Mouse (Mus musculus): ENCODE results near the gene Hk2. TPM values are rescaled to one million over a fixed set of nuclear protein-coding genes. Genes with fewer than 3 reads are reported as not detected.

Gene Hk2
- polyA plus RNA-seq, 2 experiments: 14.2 to 18.5 TPM

- Histone ChIP-seq H3K27ac (replicated peaks; ENCODE audit: low read depth, low read length) (no peak overlapping the region), H3K4me2 (replicated peaks; ENCODE audit: low read depth, low read length, severe bottlenecking) (no peak overlapping the region), H3K9me3 (ENCODE audit: control insufficient read depth, low read length) (no peaks in the 10 kb centered on the region), H3K36me3 (ENCODE audit: control insufficient read depth, insufficient read depth, low read length) (peaks cover 45% of the 10 kb centered on the region), H3K4me1 (ENCODE audit: control insufficient read depth, insufficient read depth, low read length) (no peaks in the 10 kb centered on the region), H3K27me3 (ENCODE audit: control insufficient read depth, insufficient read depth, low read length) (no peaks in the 10 kb centered on the region), H3K4me3 (replicated peaks; ENCODE audit: low read length) (no peak overlapping the region), H3K9ac (ENCODE audit: low read depth, low read length, severe bottlenecking) (no peak overlapping the region)
- ATAC-seq (ENCODE audit: low FRiP score, low read depth) (no peak), DNase-seq (ENCODE audit: low spot score) (no peak)
- TF ChIP-seq POLR2A (IDR thresholded peaks at IDR 0.05; ENCODE audit: borderline replicate concordance, extremely low read depth, insufficient read depth, insufficient read length): no peak
- 95% methylated on average over 27 of the region's 27 CpGs for WGBS
Observed at GRCm38 (mm10) chr6:82737634-82738540, 36.4 kb downstream of the Hk2 start.

GRCm38 (mm10) chr6:82736626-82737600, 37.3 kb downstream of the Hk2 start:
- no peaks in the 10 kb centered on the region for H3K4me1 ChIP-seq (ENCODE audit: control insufficient read depth, insufficient read depth, low read length)
- no peak for TF ChIP-seq POLR2A (IDR thresholded peaks at IDR 0.05; ENCODE audit: borderline replicate concordance, extremely low read depth, insufficient read depth, insufficient read length)
- H3K9me3 ChIP-seq (ENCODE audit: control insufficient read depth, low read length): no peaks in the 10 kb centered on the region
- no peak overlapping the region for H3K4me2 ChIP-seq (replicated peaks; ENCODE audit: low read depth, low read length, severe bottlenecking)
- DNase-seq (ENCODE audit: low spot score) (no peak), ATAC-seq (ENCODE audit: low FRiP score, low read depth) (no peak)
- no peak overlapping the region for H3K4me3 ChIP-seq (replicated peaks; ENCODE audit: low read length)
- no peak overlapping the region for H3K27ac ChIP-seq (replicated peaks; ENCODE audit: low read depth, low read length)
- peaks cover 37% of the 10 kb centered on the region for H3K36me3 ChIP-seq (ENCODE audit: control insufficient read depth, insufficient read depth, low read length)
- no peak overlapping the region for H3K9ac ChIP-seq (ENCODE audit: low read depth, low read length, severe bottlenecking)
- no peaks in the 10 kb centered on the region for H3K27me3 ChIP-seq (ENCODE audit: control insufficient read depth, insufficient read depth, low read length)
- 91% methylated on average over 25 of the region's 25 CpGs for WGBS

- H3K27me3 ChIP-seq (ENCODE audit: control insufficient read depth, insufficient read depth, low read length): no peaks in the 10 kb centered on the region
- H3K4me1 ChIP-seq (ENCODE audit: control insufficient read depth, insufficient read depth, low read length): no peaks in the 10 kb centered on the region
- WGBS: 85% methylated on average over 7 of the region's 7 CpGs
- H3K4me2 ChIP-seq (replicated peaks; ENCODE audit: low read depth, low read length, severe bottlenecking): no peak overlapping the region
- no peak overlapping the region for H3K27ac ChIP-seq (replicated peaks; ENCODE audit: low read depth, low read length)
- no peaks in the 10 kb centered on the region for H3K9me3 ChIP-seq (ENCODE audit: control insufficient read depth, low read length)
- H3K36me3 ChIP-seq (ENCODE audit: control insufficient read depth, insufficient read depth, low read length): peaks cover 47% of the 10 kb centered on the region
- no peak for TF ChIP-seq POLR2A (IDR thresholded peaks at IDR 0.05; ENCODE audit: borderline replicate concordance, extremely low read depth, insufficient read depth, insufficient read length)
- H3K4me3 ChIP-seq (replicated peaks; ENCODE audit: low read length): no peak overlapping the region
- H3K9ac ChIP-seq (ENCODE audit: low read depth, low read length, severe bottlenecking): no peak overlapping the region
- ATAC-seq (ENCODE audit: low FRiP score, low read depth): no peak
- no peak for DNase-seq (ENCODE audit: low spot score)
Observed at GRCm38 (mm10) chr6:82735347-82735746, 38.9 kb downstream of the Hk2 start.

GRCm38 (mm10) chr6:82728635-82729034, 45.6 kb downstream of the Hk2 start:
- H3K9ac ChIP-seq (ENCODE audit: low read depth, low read length, severe bottlenecking): no peak overlapping the region
- no peaks in the 10 kb centered on the region for H3K27me3 ChIP-seq (ENCODE audit: control insufficient read depth, insufficient read depth, low read length)
- no peak for TF ChIP-seq POLR2A (IDR thresholded peaks at IDR 0.05; ENCODE audit: borderline replicate concordance, extremely low read depth, insufficient read depth, insufficient read length)
- H3K36me3 ChIP-seq (ENCODE audit: control insufficient read depth, insufficient read depth, low read length): peaks cover 48% of the 10 kb centered on the region
- 94% methylated on average over 21 of the region's 21 CpGs for WGBS
- ATAC-seq (ENCODE audit: low FRiP score, low read depth) (no peak), DNase-seq (ENCODE audit: low spot score) (no peak)
- H3K4me3 ChIP-seq (replicated peaks; ENCODE audit: low read length): no peak overlapping the region
- no peak overlapping the region for H3K4me2 ChIP-seq (replicated peaks; ENCODE audit: low read depth, low read length, severe bottlenecking)
- peaks cover 3% of the 10 kb centered on the region; the same call in 1 of the 2 replicates for H3K4me1 ChIP-seq (ENCODE audit: control insufficient read depth, insufficient read depth, low read length)
- H3K9me3 ChIP-seq (ENCODE audit: control insufficient read depth, low read length): no peaks in the 10 kb centered on the region
- no peak overlapping the region for H3K27ac ChIP-seq (replicated peaks; ENCODE audit: low read depth, low read length)

GRCm38 (mm10) chr6:82727206-82727605, 47.0 kb downstream of the Hk2 start:
- H3K9ac ChIP-seq (ENCODE audit: low read depth, low read length, severe bottlenecking): no peak overlapping the region
- H3K4me2 ChIP-seq (replicated peaks; ENCODE audit: low read depth, low read length, severe bottlenecking): no peak overlapping the region
- no peak for DNase-seq (ENCODE audit: low spot score)
- H3K4me3 ChIP-seq (replicated peaks; ENCODE audit: low read length): no peak overlapping the region
- H3K36me3 ChIP-seq (ENCODE audit: control insufficient read depth, insufficient read depth, low read length): peaks cover 48% of the 10 kb centered on the region
- H3K27me3 ChIP-seq (ENCODE audit: control insufficient read depth, insufficient read depth, low read length): no peaks in the 10 kb centered on the region
- peaks cover 11% of the 10 kb centered on the region; the same call in 1 of the 2 replicates for H3K4me1 ChIP-seq (ENCODE audit: control insufficient read depth, insufficient read depth, low read length)
- WGBS: 95% methylated on average over 13 of the region's 13 CpGs
- no peak for ATAC-seq (ENCODE audit: low FRiP score, low read depth)
- no peak overlapping the region for H3K27ac ChIP-seq (replicated peaks; ENCODE audit: low read depth, low read length)
- TF ChIP-seq POLR2A (IDR thresholded peaks at IDR 0.05; ENCODE audit: borderline replicate concordance, extremely low read depth, insufficient read depth, insufficient read length): no peak
- H3K9me3 ChIP-seq (ENCODE audit: control insufficient read depth, low read length): no peaks in the 10 kb centered on the region

Data from limb, embryonic 14.5 days (tissue).